Comparison of ENCODE assay signal across 18 mouse cellular contexts in genomic region chr4:148352690-148353089, GRCm38 (mm10).
DNase-seq lines count a peak whose midpoint lies in the region; ATAC-seq and TF ChIP-seq lines count a peak whose summit lies in the region.
"Had no signal": no experiment of that assay in that cellular context is flagged by ENCODE, and none has a peak within 500 bp of the region (broad histone marks: within the 10 kb centered on the region; RNA-seq: fewer than 3 reads in every experiment).

No protein-coding gene starts in this region.

- H3K36me3 ChIP-seq in heart, adult 2 months (ENCODE audit: control insufficient read depth, insufficient read depth, low read length), result no peaks in the 10 kb centered on the region
- no peaks in the 10 kb centered on the region for H3K36me3 ChIP-seq in liver, postnatal 0 days (replicated peaks; ENCODE audit: insufficient read depth, low read length)
- H3K36me3 ChIP-seq in small intestine, adult 2 months (ENCODE audit: control insufficient read depth, insufficient read depth, low read length), result no peaks in the 10 kb centered on the region
- H3K36me3 ChIP-seq: embryonic facial prominence, embryonic 13.5 days; forebrain, embryonic 10.5 days; heart, embryonic 15.5 days; hindbrain, embryonic 13.5 days; limb, embryonic 15.5 days; midbrain, embryonic 10.5 days had no signal

- no peak for TF ChIP-seq EP300 in heart, adult 2 months (IDR thresholded peaks at IDR 0.05; ENCODE audit: insufficient read depth, low read depth, low read length)
- no peak for TF ChIP-seq EP300 in liver, postnatal 0 days (IDR thresholded peaks at IDR 0.05; ENCODE audit: low read depth)

- H3K4me3 ChIP-seq in heart, adult 2 months, result no peak overlapping the region
- no peak overlapping the region for H3K4me3 ChIP-seq in liver, postnatal 0 days (ENCODE audit: low read depth, low read length)
- no peak overlapping the region for H3K4me3 ChIP-seq in small intestine, adult 2 months (ENCODE audit: low read depth, low read length)
- H3K4me3 ChIP-seq: embryonic facial prominence, embryonic 13.5 days; forebrain, embryonic 10.5 days; heart, embryonic 15.5 days; hindbrain, embryonic 13.5 days; limb, embryonic 15.5 days; midbrain, embryonic 10.5 days had no signal

- no peak overlapping the region for H3K27ac ChIP-seq in heart, adult 2 months
- H3K27ac ChIP-seq in liver, postnatal 0 days (ENCODE audit: low read depth), result no peak overlapping the region
- H3K27ac ChIP-seq in small intestine, adult 2 months (ENCODE audit: insufficient read depth, low read depth, low read length), result no peak overlapping the region
- H3K27ac ChIP-seq: embryonic facial prominence, embryonic 13.5 days; forebrain, embryonic 10.5 days; heart, embryonic 15.5 days; hindbrain, embryonic 13.5 days; limb, embryonic 15.5 days; midbrain, embryonic 10.5 days had no signal

- no peak overlapping the region for H3K9ac ChIP-seq in heart, adult 2 months (ENCODE audit: low read depth, low read length)
- H3K9ac ChIP-seq in liver, postnatal 0 days (replicated peaks), result no peak overlapping the region
- H3K9ac ChIP-seq: embryonic facial prominence, embryonic 13.5 days; heart, embryonic 15.5 days; hindbrain, embryonic 13.5 days; limb, embryonic 15.5 days had no signal

- intact Hi-C loops in heart, adult 2 months (cut with DNase I), result no loop called here

- 92% methylated on average over 5 of the region's 5 CpGs for WGBS in heart, adult 2 months
- 82% methylated on average over 5 of the region's 5 CpGs for whole genome bisulfite sequencing in liver, postnatal 0 days (ENCODE audit: insufficient replicate concordance)
- 88% methylated on average over 5 of the region's 5 CpGs for WGBS in small intestine, adult 2 months

- peaks cover 11% of the 10 kb centered on the region; the same call in 1 of the 2 replicates for H3K9me3 ChIP-seq in liver, postnatal 0 days (ENCODE audit: low read length)
- H3K9me3 ChIP-seq: heart, embryonic 15.5 days; limb, embryonic 15.5 days had no signal

- TF ChIP-seq CTCF in heart, adult 2 months (IDR thresholded peaks at IDR 0.05), result peak; percentile 50
- TF ChIP-seq CTCF in liver, postnatal 0 days (IDR thresholded peaks at IDR 0.05; ENCODE audit: low read depth), result peak; percentile 50
- TF ChIP-seq CTCF in small intestine, adult 2 months (IDR thresholded peaks at IDR 0.05; ENCODE audit: extremely low read depth, insufficient read length, insufficient replicate concordance, low read depth, low read length), result 0 out of 2 replicates have a peak, but pooled peaks have one; percentile 14

- no peaks in the 10 kb centered on the region for H3K27me3 ChIP-seq in heart, adult 2 months (ENCODE audit: control insufficient read depth, insufficient read depth, low read length)
- no peaks in the 10 kb centered on the region for H3K27me3 ChIP-seq in liver, postnatal 0 days (ENCODE audit: insufficient read depth, low read length)
- no peaks in the 10 kb centered on the region for H3K27me3 ChIP-seq in small intestine, adult 2 months (ENCODE audit: control insufficient read depth, insufficient read depth, low read length)
- H3K27me3 ChIP-seq: embryonic facial prominence, embryonic 13.5 days; heart, embryonic 15.5 days; limb, embryonic 15.5 days had no signal

- ATAC-seq in liver, postnatal 0 days, result no peak

- no peaks in the 10 kb centered on the region for H3K79me2 ChIP-seq in heart, adult 2 months (replicated peaks; ENCODE audit: control insufficient read depth, insufficient read depth, low read length)

- no peak for TF ChIP-seq POLR2A in heart, adult 2 months (IDR thresholded peaks at IDR 0.05; ENCODE audit: insufficient read depth, low read depth, low read length)
- TF ChIP-seq POLR2A in small intestine, adult 2 months (IDR thresholded peaks at IDR 0.05; ENCODE audit: low read depth, low read length), result no peak

- no peak overlapping the region for H3K4me2 ChIP-seq in liver, postnatal 0 days (ENCODE audit: low read depth, low read length)
- H3K4me2 ChIP-seq: embryonic facial prominence, embryonic 13.5 days; heart, embryonic 15.5 days; hindbrain, embryonic 13.5 days; limb, embryonic 15.5 days had no signal

- no peak for DNase-seq in heart, adult 2 months
- no peak for DNase-seq in heart, postnatal 4 days
- no peak for DNase-seq in liver, postnatal 0 days
- DNase-seq in liver (no peak), ES-CJ7 (ENCODE audit: low read depth, low spot score) (peak; percentile 49)
- DNase-seq in layer of hippocampus, postnatal 14 days (ENCODE audit: low spot score in 2 of 2), result no peak
- DNase-seq: cerebellum, adult 8-10 months; heart, adult 11 months; kidney, adult 9 months; retina, postnatal 1 day; thymus, postnatal 25 days had no signal

- no peaks in the 10 kb centered on the region for H3K4me1 ChIP-seq in heart, adult 2 months (ENCODE audit: control insufficient read depth, insufficient read depth, low read length)
- H3K4me1 ChIP-seq in liver, postnatal 0 days (ENCODE audit: insufficient read depth), result no peaks in the 10 kb centered on the region
- no peaks in the 10 kb centered on the region for H3K4me1 ChIP-seq in small intestine, adult 2 months (ENCODE audit: control insufficient read depth, insufficient read depth, insufficient read length, low read length)
- H3K4me1 ChIP-seq: embryonic facial prominence, embryonic 13.5 days; heart, embryonic 15.5 days; limb, embryonic 15.5 days had no signal
